Mouse (Mus musculus): ENCODE measurements around the gene Plin3. TPM values are rescaled to one million over a fixed set of nuclear protein-coding genes. Genes with fewer than 3 reads are reported as not detected.
A peak's percentile ranks its signal among the peaks of the same experiment; 100 is the strongest.

Plin3 gene
- polyA plus RNA-seq, 1 experiment from 2014 or later = 72.2 TPM

- no peak for DNase-seq (ENCODE audit: low spot score)
- peaks cover 43% of the 10 kb centered on the region for H3K4me1 ChIP-seq
- H3K27me3 ChIP-seq (replicated peaks; ENCODE audit: low read depth, poor library complexity, severe bottlenecking) = no peaks in the 10 kb centered on the region
- 93% methylated on average over 15 of the region's 15 CpGs for WGBS
- no peak overlapping the region for H3K27ac ChIP-seq (replicated peaks)
- no peaks in the 10 kb centered on the region for H3K9me3 ChIP-seq
- H3K36me3 ChIP-seq (replicated peaks) = peaks cover 97% of the 10 kb centered on the region
- H3K4me3 ChIP-seq = no peak overlapping the region
Observed at GRCm38 (mm10) chr17:56309191-56309945, 16.7 kb upstream of the Plin3 start.

DNA sequence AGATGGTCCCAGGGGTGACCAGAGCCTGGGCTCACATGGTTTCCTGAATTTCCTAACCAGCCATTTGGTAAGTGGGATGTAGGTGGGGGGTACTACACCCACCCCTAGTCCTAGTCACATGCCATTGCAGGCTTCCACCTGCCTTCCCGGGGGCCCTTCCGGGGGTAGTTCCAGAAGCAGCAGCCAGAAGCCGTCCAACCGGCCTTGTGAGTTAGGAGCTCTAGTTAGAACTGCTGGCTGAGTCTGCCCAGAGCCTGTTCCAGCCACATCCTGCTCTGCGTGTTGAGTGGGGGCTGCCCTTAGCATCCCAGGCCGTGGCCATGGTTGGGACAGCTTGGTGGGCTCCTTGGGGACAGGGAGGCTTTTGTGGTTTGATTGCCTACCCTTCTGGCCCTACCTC is 15.4 kb upstream of the Plin3 start:
- peak overlapping the region; percentile 32; the same call in 1 of the 2 replicates for H3K4me3 ChIP-seq
- no peaks in the 10 kb centered on the region for H3K9me3 ChIP-seq
- H3K27ac ChIP-seq (replicated peaks) = peak overlapping the region; percentile 63
- WGBS = 76% methylated on average over 6 of the region's 6 CpGs
- peaks cover 84% of the 10 kb centered on the region for H3K36me3 ChIP-seq (replicated peaks)
- peaks cover 48% of the 10 kb centered on the region for H3K4me1 ChIP-seq
- DNase-seq (ENCODE audit: low spot score) = peak; percentile 66
- no peaks in the 10 kb centered on the region for H3K27me3 ChIP-seq (replicated peaks; ENCODE audit: low read depth, poor library complexity, severe bottlenecking)

DNA sequence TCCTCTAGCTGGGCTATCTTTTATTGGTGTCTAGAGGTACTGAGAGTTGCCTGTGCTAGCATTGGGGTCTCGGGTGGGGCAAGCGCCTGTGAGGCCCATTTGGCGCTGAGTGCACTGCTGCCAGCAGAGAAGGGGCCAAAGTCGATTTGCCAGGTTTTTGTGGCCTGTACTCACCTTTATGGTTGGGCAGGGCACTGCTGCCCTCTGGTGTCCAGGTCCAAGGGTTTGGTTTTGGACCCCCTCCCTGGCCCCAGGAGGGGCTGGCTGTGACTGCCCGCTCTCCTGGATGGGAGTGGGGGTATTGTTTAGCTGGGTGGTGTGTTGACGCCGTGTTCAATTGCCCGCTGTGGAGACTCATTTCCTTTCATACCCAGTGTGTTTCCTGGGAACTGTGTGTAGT is 13.2 kb upstream of the Plin3 start:
- Histone ChIP-seq H3K9me3 (no peaks in the 10 kb centered on the region), H3K27ac (replicated peaks) (peak overlapping the region; percentile 98), H3K27me3 (replicated peaks; ENCODE audit: low read depth, poor library complexity, severe bottlenecking) (no peaks in the 10 kb centered on the region), H3K4me1 (peaks cover 60% of the 10 kb centered on the region), H3K36me3 (replicated peaks) (peaks cover 61% of the 10 kb centered on the region), H3K4me3 (peak overlapping the region; percentile 91)
- WGBS = 80% methylated on average over 8 of the region's 8 CpGs
- DNase-seq (ENCODE audit: low spot score) = peak; percentile 31

DNA sequence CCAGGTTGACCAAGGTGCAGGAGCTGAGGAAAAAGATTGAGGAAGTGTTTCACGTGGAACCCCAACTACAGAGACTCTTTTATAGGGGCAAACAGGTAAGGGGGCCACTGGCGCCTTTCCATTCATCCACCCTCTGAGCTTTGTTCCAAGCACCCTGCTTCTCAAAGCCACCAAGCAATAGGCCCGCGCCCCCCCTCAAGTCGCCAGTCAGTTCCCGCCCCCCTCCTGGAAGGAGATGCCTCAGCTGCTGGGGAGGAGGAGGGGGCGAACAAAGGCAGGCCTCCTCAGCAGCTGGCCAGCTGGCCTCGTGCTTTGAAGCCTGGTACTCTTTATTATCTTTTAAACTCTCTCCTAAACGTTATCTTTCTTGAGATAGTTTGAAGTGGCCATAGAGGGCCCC is 12.5 kb upstream of the Plin3 start:
- H3K27ac ChIP-seq (replicated peaks) = peak overlapping the region; percentile 98
- H3K9me3 ChIP-seq = no peaks in the 10 kb centered on the region
- peak; percentile 41 for DNase-seq (ENCODE audit: low spot score)
- WGBS = 45% methylated on average over 9 of the region's 9 CpGs
- peak overlapping the region; percentile 91 for H3K4me3 ChIP-seq
- peaks cover 55% of the 10 kb centered on the region for H3K36me3 ChIP-seq (replicated peaks)
- H3K4me1 ChIP-seq = peaks cover 60% of the 10 kb centered on the region
- H3K27me3 ChIP-seq (replicated peaks; ENCODE audit: low read depth, poor library complexity, severe bottlenecking) = no peaks in the 10 kb centered on the region

GRCm38 (mm10) chr17:56304718-56305117 is 12.0 kb upstream of the Plin3 start:
- 18% methylated on average over 11 of the region's 11 CpGs for WGBS
- Histone ChIP-seq H3K4me3 (peak overlapping the region; percentile 91), H3K4me1 (peaks cover 60% of the 10 kb centered on the region), H3K36me3 (replicated peaks) (peaks cover 50% of the 10 kb centered on the region), H3K9me3 (no peaks in the 10 kb centered on the region), H3K27ac (replicated peaks) (peak overlapping the region; percentile 98), H3K27me3 (replicated peaks; ENCODE audit: low read depth, poor library complexity, severe bottlenecking) (no peaks in the 10 kb centered on the region)
- DNase-seq (ENCODE audit: low spot score) = peak; percentile 32

GRCm38 (mm10) chr17:56303847-56304586 is 11.3 kb upstream of the Plin3 start:
- DNase-seq (ENCODE audit: low spot score) = peak; percentile 99
- H3K27ac ChIP-seq (replicated peaks) = peak overlapping the region; percentile 98
- H3K27me3 ChIP-seq (replicated peaks; ENCODE audit: low read depth, poor library complexity, severe bottlenecking) = no peaks in the 10 kb centered on the region
- H3K36me3 ChIP-seq (replicated peaks) = peaks cover 43% of the 10 kb centered on the region
- under 1% methylated on average over 68 of the region's 68 CpGs for WGBS
- H3K9me3 ChIP-seq = no peaks in the 10 kb centered on the region
- peak overlapping the region; percentile 91 for H3K4me3 ChIP-seq
- peaks cover 60% of the 10 kb centered on the region for H3K4me1 ChIP-seq

- under 1% methylated on average over 43 of the region's 43 CpGs for WGBS
- Histone ChIP-seq H3K27ac (replicated peaks) (peak within 1 kb of the TSS; percentile 98), H3K4me3 (peak within 1 kb of the TSS; percentile 91), H3K4me1 (peaks cover 54% of the 10 kb centered on the region), H3K27me3 (replicated peaks; ENCODE audit: low read depth, poor library complexity, severe bottlenecking) (no peaks in the 10 kb centered on the region), H3K36me3 (replicated peaks) (peaks cover 36% of the 10 kb centered on the region), H3K9me3 (no peaks in the 10 kb centered on the region)
- peak; percentile 94 for DNase-seq (ENCODE audit: low spot score)
Observed at GRCm38 (mm10) chr17:56303160-56303846, 10.6 kb upstream of the Plin3 start, which contains the start of gene Uhrf1. TSS of gene Uhrf1 (plus strand) at chr17:56303321.

- peak overlapping the region; percentile 98 for H3K27ac ChIP-seq (replicated peaks)
- H3K9me3 ChIP-seq = no peaks in the 10 kb centered on the region
- H3K27me3 ChIP-seq (replicated peaks; ENCODE audit: low read depth, poor library complexity, severe bottlenecking) = no peaks in the 10 kb centered on the region
- peaks cover 28% of the 10 kb centered on the region for H3K36me3 ChIP-seq (replicated peaks)
- H3K4me3 ChIP-seq = peak overlapping the region; percentile 91
- H3K4me1 ChIP-seq = peaks cover 46% of the 10 kb centered on the region
- peak; percentile 75 for DNase-seq (ENCODE audit: low spot score)
- WGBS = 33% methylated on average over 13 of the region's 13 CpGs
Observed at GRCm38 (mm10) chr17:56302363-56302996, 9.8 kb upstream of the Plin3 start.

DNA sequence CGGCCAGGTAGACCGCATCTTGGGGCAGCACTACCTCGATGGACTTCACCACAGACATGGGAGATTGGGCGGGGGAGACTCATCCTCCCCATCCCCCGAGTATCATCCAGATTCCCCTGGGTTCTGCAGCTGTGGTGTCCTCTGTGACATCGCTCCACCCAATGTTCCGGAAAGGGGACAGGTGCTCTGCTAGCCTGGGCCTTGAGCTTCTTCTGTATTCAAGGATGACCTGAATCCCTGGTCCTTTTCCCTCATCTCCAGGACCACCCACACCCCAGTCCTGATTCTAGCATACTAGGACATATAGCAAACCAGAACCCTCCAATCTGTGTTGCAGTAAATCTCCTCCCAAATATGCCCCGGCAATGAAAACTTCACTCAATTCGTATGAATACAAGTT is 7.5 kb upstream of the Plin3 start, which contains the start of gene Arrdc5:
Gene Arrdc5 (minus strand): TSS at position 101 of the 400 bp plus-strand sequence.
- Histone ChIP-seq H3K27ac (replicated peaks) (no peak within 1 kb of the TSS), H3K27me3 (replicated peaks; ENCODE audit: low read depth, poor library complexity, severe bottlenecking) (no peaks in the 10 kb centered on the region), H3K4me3 (no peak within 1 kb of the TSS), H3K36me3 (replicated peaks) (peaks cover 5% of the 10 kb centered on the region), H3K9me3 (no peaks in the 10 kb centered on the region), H3K4me1 (peaks cover 25% of the 10 kb centered on the region)
- 91% methylated on average over 9 of the region's 9 CpGs for WGBS
- DNase-seq (ENCODE audit: low spot score) = no peak

DNA sequence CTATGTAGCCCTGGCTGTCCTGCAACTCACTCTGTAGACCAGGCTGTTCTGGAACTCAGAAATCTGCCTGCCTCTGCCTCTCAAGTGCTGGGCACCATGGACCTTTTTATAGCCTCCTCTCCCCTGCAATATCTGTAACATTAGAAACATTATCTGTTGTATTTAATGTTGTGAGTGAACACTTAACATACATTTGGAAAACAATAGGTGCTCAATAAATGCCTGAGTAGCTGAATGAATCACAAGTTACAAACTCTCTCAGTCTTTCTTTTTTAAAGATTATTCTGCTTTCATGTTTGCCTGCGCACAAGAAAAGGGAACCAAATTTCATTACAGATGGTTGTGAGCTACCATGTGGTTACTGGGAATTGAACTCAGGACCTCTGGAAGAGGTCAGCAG is 5.6 kb upstream of the Plin3 start:
- Histone ChIP-seq H3K4me3 (no peak overlapping the region), H3K4me1 (peaks cover 14% of the 10 kb centered on the region), H3K36me3 (replicated peaks) (no peaks in the 10 kb centered on the region), H3K27me3 (replicated peaks; ENCODE audit: low read depth, poor library complexity, severe bottlenecking) (no peaks in the 10 kb centered on the region), H3K9me3 (no peaks in the 10 kb centered on the region), H3K27ac (replicated peaks) (no peak overlapping the region)
- DNase-seq (ENCODE audit: low spot score) = no peak
- 100% methylated on average over 1 of the region's 1 CpGs for WGBS

- Histone ChIP-seq H3K4me3 (no peak overlapping the region), H3K27me3 (replicated peaks; ENCODE audit: low read depth, poor library complexity, severe bottlenecking) (no peaks in the 10 kb centered on the region), H3K9me3 (no peaks in the 10 kb centered on the region), H3K4me1 (peaks cover 15% of the 10 kb centered on the region), H3K27ac (replicated peaks) (no peak overlapping the region), H3K36me3 (replicated peaks) (no peaks in the 10 kb centered on the region)
- no peak for DNase-seq (ENCODE audit: low spot score)
- WGBS = 76% methylated on average over 1 of the region's 1 CpGs
Observed at GRCm38 (mm10) chr17:56296201-56296600, 3.5 kb upstream of the Plin3 start.

GRCm38 (mm10) chr17:56294241-56294640 is 1.6 kb upstream of the Plin3 start:
- H3K4me1 ChIP-seq = peaks cover 34% of the 10 kb centered on the region
- H3K9me3 ChIP-seq = no peaks in the 10 kb centered on the region
- no peaks in the 10 kb centered on the region for H3K36me3 ChIP-seq (replicated peaks)
- no peaks in the 10 kb centered on the region for H3K27me3 ChIP-seq (replicated peaks; ENCODE audit: low read depth, poor library complexity, severe bottlenecking)
- WGBS = 92% methylated on average over 19 of the region's 19 CpGs
- H3K27ac ChIP-seq (replicated peaks) = no peak overlapping the region
- no peak overlapping the region for H3K4me3 ChIP-seq
- DNase-seq (ENCODE audit: low spot score) = no peak

Data from embryonic facial prominence, embryonic 10.5 days (tissue).